Mouse (Mus musculus) monocyte, adult 5-6 weeks (primary cell): ENCODE data around the gene Dst. TPM values are rescaled to one million over a fixed set of nuclear protein-coding genes. Genes with fewer than 3 reads are reported as not detected.

ENCODE experiments used
- ATAC-seq: fragments of 153-309, 156-312 bp; replicated peaks from 2 replicates; pipeline ENCODE4 v1.8.0; 2017; ENCODE audit warnings: mild to moderate bottlenecking; ENCODE audit not compliant: low TSS enrichment, insufficient number of reproducible peaks, severe bottlenecking, poor library complexity, low FRiP score
- total RNA-seq: library from RNA; stranded (forward); fragments of 200-1000, 200-491, 200-594 nt; gene quantifications from 3 replicates; pipeline ENCODE4 v1.2.3, GENCODE M21; 2017

Dst gene
- total RNA-seq, 1 experiment from 2014 or later, result 0.29 TPM

DNA sequence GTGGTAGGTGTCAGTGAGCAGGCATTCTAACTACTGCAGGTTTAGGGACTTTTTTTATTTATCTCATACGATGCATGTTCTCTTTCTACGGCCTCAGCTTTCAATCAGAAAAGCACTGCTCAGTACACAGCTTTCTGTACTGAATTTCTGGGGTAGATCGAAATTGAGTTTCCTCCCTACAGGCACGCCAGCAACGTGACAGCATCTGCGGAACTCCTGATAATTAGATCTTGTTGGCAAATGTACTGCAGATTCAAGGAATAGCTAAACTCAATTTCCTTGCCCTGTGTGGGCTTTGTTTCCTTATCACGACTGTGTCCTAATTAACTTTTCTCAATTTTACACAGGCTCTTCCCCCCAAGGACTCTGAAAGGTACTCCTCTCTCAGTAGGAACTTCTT lies 416.2 kb downstream of the Dst start:
- no peak for ATAC-seq

DNA sequence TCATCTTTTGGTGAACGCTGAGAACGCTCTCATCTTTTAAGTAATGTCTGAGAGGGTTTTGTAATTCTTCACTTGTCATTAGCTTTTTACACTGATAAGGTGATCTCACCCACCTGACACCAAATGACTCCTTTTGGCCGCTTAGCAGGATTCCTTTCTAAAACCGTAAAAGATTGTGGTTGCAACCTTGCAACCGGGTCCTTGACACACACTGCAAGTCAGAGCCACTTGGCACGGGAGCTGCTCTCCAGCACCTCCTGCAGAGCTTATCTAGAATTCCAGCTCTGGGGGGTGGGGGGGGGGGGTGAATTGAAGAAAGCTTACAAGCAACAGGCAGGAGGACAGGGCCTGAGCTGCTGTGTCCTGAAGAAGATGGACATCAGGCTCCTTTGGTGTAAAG lies 420.6 kb downstream of the Dst start:
- ATAC-seq, result no peak

DNA sequence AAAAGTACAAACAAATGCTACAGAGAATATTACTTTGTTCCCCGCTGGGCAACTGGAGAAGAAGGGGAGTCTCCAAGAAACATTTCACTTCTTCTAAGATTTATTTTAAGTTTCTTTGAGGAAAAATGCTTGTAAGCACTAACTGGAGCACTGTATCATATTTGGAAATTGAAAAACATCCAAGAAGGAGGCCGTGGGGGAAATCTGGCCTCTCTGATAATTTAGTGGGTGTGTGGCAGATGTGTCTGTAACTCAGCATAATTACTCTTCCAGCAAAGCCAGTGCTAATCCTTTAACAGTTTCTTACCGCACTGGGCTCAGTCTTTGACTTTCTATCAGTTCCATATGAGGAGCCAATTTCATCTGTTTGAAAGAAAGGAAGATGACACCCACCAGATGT lies 423.7 kb downstream of the Dst start:
- ATAC-seq, result no peak

Other genes starting within 250 kb of the Dst start
- 17.7 to 27.7 TPM (median 21.9 TPM) in 3 replicates for gene Prim2, start 238.4 kb upstream of the Dst start, total RNA-seq
- gene Rab23, start 188.3 kb upstream of the Dst start, total RNA-seq, result 0.57 to 4.4 TPM (median 1.8 TPM) in 3 replicates
- gene Bag2, start 150.4 kb upstream of the Dst start, total RNA-seq, result 0.64 to 1.7 TPM (median 1.4 TPM) in 3 replicates
- gene Zfp451, start 93.6 kb upstream of the Dst start, total RNA-seq, result 19.3 to 36.8 TPM (median 33.3 TPM) in 3 replicates
- 0.97 to 3.2 TPM in 2 of 3 replicates, not detected in the other for gene Bend6, start 409 bp upstream of the Dst start, total RNA-seq